Mouse (Mus musculus): ENCODE measurements around the gene Olfr418. TPM values are rescaled to one million over a fixed set of nuclear protein-coding genes. Genes with fewer than 3 reads are reported as not detected.
"Not testable (repeated sequence)": the region's sequence is repeated elsewhere in the genome, so short reads cannot be mapped to it uniquely, and the experiment has no call there.

The Olfr418 gene
- not detected in 2 replicates for polyA plus RNA-seq (2015; fragmentation: Nextera tagmentation; extraction: Ambion mirVana)

GRCm38 (mm10) chr1:173265701-173266100 lies at the start of gene Olfr418:
Gene Olfr418, plus strand, starts transcription at chr1:173266001.
- Histone ChIP-seq H3K9ac (replicated peaks) (no peak within 1 kb of the TSS), H3K4me1 (replicated peaks) (no peaks in the 10 kb centered on the region), H3K9me3 (no peaks in the 10 kb centered on the region), H3K36me3 (no peaks in the 10 kb centered on the region), H3K27ac (no peak within 1 kb of the TSS), H3K27me3 (no peaks in the 10 kb centered on the region), H3K4me2 (replicated peaks) (no peak within 1 kb of the TSS), H3K4me3 (replicated peaks) (no peak within 1 kb of the TSS)
- ATAC-seq: no peak

DNA sequence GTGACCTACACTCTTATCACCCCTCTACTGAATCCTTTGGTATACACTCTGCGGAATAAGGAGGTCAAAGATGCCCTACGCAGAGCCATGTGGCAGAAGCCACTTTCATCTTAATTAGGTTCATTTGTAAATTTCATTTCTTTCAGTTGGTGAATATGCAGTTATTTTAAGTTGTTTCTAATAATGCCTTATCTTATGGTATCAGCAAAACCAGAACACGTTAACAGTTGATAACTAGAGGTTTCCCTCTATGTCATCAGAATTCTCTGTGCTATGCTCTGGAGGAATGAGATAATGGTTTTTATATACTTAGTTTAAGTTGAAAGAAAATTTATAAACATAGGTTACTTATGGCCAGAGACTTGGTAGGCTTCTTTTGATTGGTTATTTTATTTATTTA lies 49.3 kb upstream of the Olfr418 start:
- H3K27me3 ChIP-seq: no peaks in the 10 kb centered on the region
- H3K9ac ChIP-seq (replicated peaks): no peak overlapping the region
- no peak overlapping the region for H3K27ac ChIP-seq
- no peaks in the 10 kb centered on the region for H3K36me3 ChIP-seq
- no peak overlapping the region for H3K4me2 ChIP-seq (replicated peaks)
- WGBS: 95% methylated on average over 3 of the region's 3 CpGs
- ATAC-seq: no peak
- H3K4me3 ChIP-seq (replicated peaks): no peak overlapping the region
- H3K9me3 ChIP-seq: no peaks in the 10 kb centered on the region
- no peaks in the 10 kb centered on the region for H3K4me1 ChIP-seq (replicated peaks)

DNA sequence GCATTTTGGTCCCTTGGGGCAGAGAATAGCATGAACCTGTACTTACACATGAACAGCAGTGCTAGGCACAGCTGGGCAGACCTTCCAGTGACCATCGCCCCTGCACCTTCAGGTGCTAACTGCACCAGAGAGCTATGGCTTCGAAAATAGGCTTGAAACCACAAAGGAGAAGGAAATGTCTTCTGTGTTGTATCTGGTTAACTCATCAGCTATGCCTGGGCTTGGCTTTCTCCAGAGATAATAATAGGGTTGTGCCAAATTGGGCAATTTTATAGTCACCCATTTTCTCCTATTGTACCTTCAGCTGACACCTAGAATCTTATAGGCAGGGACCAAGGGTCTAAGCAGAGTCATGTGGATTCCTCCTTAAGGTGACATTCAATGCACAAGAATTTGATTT lies 38.7 kb upstream of the Olfr418 start, which contains the start of gene Fcer1a:
Gene Fcer1a (minus strand): TSS at position 134 of the 400 bp plus-strand sequence.
- Histone ChIP-seq H3K27ac (no peak within 1 kb of the TSS), H3K4me1 (replicated peaks) (no peaks in the 10 kb centered on the region), H3K9ac (replicated peaks) (no peak within 1 kb of the TSS), H3K4me2 (replicated peaks) (no peak within 1 kb of the TSS), H3K4me3 (replicated peaks) (no peak within 1 kb of the TSS), H3K9me3 (no peaks in the 10 kb centered on the region), H3K36me3 (no peaks in the 10 kb centered on the region), H3K27me3 (no peaks in the 10 kb centered on the region)
- no peak for ATAC-seq
- WGBS: 82% methylated on average over 2 of the region's 2 CpGs

- H3K36me3 ChIP-seq; H3K27ac ChIP-seq; H3K9ac ChIP-seq (replicated peaks); ATAC-seq; H3K9me3 ChIP-seq; H3K4me2 ChIP-seq (replicated peaks); H3K27me3 ChIP-seq; H3K4me3 ChIP-seq (replicated peaks); H3K4me1 ChIP-seq (replicated peaks): not testable (repeated sequence)
- 85% methylated on average over 1 of the region's 1 CpGs for whole genome bisulfite sequencing
Observed at GRCm38 (mm10) chr1:173237004-173237403, 28.8 kb upstream of the Olfr418 start.

GRCm38 (mm10) chr1:173249888-173250287 lies 15.9 kb upstream of the Olfr418 start:
- Histone ChIP-seq H3K4me2 (replicated peaks) (no peak overlapping the region), H3K4me3 (replicated peaks) (no peak overlapping the region), H3K4me1 (replicated peaks) (no peaks in the 10 kb centered on the region), H3K36me3 (no peaks in the 10 kb centered on the region), H3K9ac (replicated peaks) (no peak overlapping the region), H3K27me3 (no peaks in the 10 kb centered on the region), H3K27ac (no peak overlapping the region), H3K9me3 (no peaks in the 10 kb centered on the region)
- 94% methylated on average over 3 of the region's 3 CpGs for WGBS
- no peak for ATAC-seq

DNA sequence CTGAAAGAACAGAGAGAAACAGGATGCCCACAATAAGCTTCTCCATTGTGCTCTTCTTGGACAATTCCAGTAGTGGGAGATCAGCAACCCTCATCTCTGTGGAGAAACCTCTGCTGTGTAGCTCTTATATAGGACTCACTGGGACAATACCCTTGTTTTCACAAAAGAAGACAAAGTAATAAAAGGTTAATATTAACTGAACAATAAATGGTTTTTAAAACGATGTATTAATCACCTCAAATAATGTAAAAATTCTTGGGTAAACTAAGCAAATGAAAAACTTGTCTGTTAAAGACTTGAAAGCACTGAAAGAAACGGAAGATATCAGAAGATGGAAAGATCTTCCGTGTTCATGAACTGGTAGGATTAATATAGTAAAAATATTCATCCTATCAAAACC lies 11.9 kb downstream of the Olfr418 start, which contains the start of gene Mptx2:
Gene Mptx2 (minus strand): TSS at position 101 of the 400 bp plus-strand sequence.
- Histone ChIP-seq H3K27ac (no peak within 1 kb of the TSS), H3K4me2 (replicated peaks) (no peak within 1 kb of the TSS), H3K9me3 (no peaks in the 10 kb centered on the region), H3K9ac (replicated peaks) (no peak within 1 kb of the TSS), H3K36me3 (no peaks in the 10 kb centered on the region), H3K4me1 (replicated peaks) (no peaks in the 10 kb centered on the region), H3K4me3 (replicated peaks) (no peak within 1 kb of the TSS), H3K27me3 (no peaks in the 10 kb centered on the region)
- 74% methylated on average over 3 of the region's 3 CpGs for WGBS
- ATAC-seq: no peak

DNA sequence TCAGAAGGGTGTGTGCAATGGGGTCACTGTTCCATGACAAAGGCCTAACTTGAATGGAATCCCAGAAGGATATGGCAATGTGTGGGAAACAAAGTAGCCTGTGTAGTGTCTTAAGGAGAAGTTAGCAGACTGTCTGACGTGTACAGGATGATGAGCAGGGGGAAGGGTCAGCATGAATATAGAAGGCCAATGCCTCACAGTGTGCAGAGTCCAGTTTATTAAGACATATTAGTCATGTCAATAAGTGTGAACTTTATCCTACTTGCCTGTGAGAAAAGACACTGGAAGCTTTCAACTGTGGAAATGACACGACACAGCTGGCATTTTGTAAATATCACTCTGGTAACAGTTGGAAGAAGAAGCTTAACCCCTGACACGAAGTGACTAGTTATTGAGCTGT lies 37.0 kb downstream of the Olfr418 start:
- H3K4me3 ChIP-seq (replicated peaks); H3K36me3 ChIP-seq; ATAC-seq; H3K27ac ChIP-seq; H3K4me2 ChIP-seq (replicated peaks); H3K9me3 ChIP-seq; H3K4me1 ChIP-seq (replicated peaks); H3K9ac ChIP-seq (replicated peaks); H3K27me3 ChIP-seq: not testable (repeated sequence)
- 47% methylated on average over 3 of the region's 3 CpGs for WGBS

GRCm38 (mm10) chr1:173313535-173314050 lies 47.8 kb downstream of the Olfr418 start:
- not testable (repeated sequence) for H3K4me1 ChIP-seq (replicated peaks); H3K4me2 ChIP-seq (replicated peaks); ATAC-seq; H3K4me3 ChIP-seq (replicated peaks); H3K36me3 ChIP-seq; H3K9ac ChIP-seq (replicated peaks); H3K9me3 ChIP-seq; H3K27me3 ChIP-seq; H3K27ac ChIP-seq
- WGBS: 92% methylated on average over 7 of the region's 7 CpGs

GRCm38 (mm10) chr1:173315725-173316124 lies 49.9 kb downstream of the Olfr418 start:
- H3K27me3 ChIP-seq: no peaks in the 10 kb centered on the region

DNA sequence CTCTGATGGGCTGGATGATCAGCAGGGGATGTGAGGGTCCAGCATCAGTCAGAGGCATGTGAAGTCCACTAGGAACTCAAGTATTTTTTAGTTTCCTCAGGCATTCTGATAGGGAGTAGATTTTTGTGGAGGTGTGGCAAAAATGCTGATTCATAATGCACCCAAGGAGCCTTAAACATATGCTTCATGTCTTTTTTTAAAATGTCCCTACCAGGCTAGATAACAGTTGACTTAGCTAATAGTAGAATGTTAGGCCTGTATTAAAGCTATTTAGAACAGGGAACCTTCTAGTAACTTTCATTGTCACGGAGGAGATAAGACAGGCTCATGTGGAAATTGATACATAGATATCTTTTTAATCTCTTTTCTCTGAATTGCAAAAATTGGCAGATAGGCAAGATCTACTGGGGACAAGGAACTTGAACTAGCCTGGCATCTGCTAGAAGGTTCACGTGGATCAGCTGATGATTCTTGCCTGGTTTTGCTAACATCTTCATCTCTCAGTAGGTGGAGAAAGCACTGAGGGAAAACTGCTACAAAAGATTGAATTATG lies 52.2 kb downstream of the Olfr418 start:
- Histone ChIP-seq H3K36me3 (no peaks in the 10 kb centered on the region), H3K27me3 (no peaks in the 10 kb centered on the region), H3K4me3 (replicated peaks) (no peak overlapping the region), H3K4me2 (replicated peaks) (no peak overlapping the region), H3K9me3 (no peaks in the 10 kb centered on the region), H3K4me1 (replicated peaks) (0 out of 2 replicates have a peak, but pooled peaks cover 3% of the 10 kb centered on the region), H3K27ac (no peak overlapping the region), H3K9ac (replicated peaks) (no peak overlapping the region)
- ATAC-seq: no peak
- 85% methylated on average over 2 of the region's 2 CpGs for WGBS

More at GRCm38 (mm10) chr1:173315725-173316124, 49.9 kb downstream of the Olfr418 start:
- 91% methylated on average over 3 of the region's 3 CpGs for WGBS
- no peak overlapping the region for H3K4me3 ChIP-seq (replicated peaks)
- no peak overlapping the region for H3K27ac ChIP-seq
- H3K9me3 ChIP-seq: no peaks in the 10 kb centered on the region
- H3K9ac ChIP-seq (replicated peaks): no peak overlapping the region
- no peak for ATAC-seq
- no peak overlapping the region for H3K4me2 ChIP-seq (replicated peaks)
- H3K36me3 ChIP-seq: no peaks in the 10 kb centered on the region
- H3K4me1 ChIP-seq (replicated peaks): no peaks in the 10 kb centered on the region

- 59% methylated on average over 8 of the region's 8 CpGs for WGBS
- Histone ChIP-seq H3K4me1 (replicated peaks) (0 out of 2 replicates have a peak, but pooled peaks cover 3% of the 10 kb centered on the region), H3K4me2 (replicated peaks) (no peak overlapping the region), H3K4me3 (replicated peaks) (no peak overlapping the region), H3K27me3 (no peaks in the 10 kb centered on the region), H3K27ac (no peak overlapping the region), H3K36me3 (no peaks in the 10 kb centered on the region), H3K9me3 (no peaks in the 10 kb centered on the region), H3K9ac (replicated peaks) (no peak overlapping the region)
- 0 out of 2 replicates have a peak, but pooled peaks have one; percentile 56 for ATAC-seq
Observed at GRCm38 (mm10) chr1:173321593-173322248, 55.9 kb downstream of the Olfr418 start.

GRCm38 (mm10) chr1:173322249-173322627 lies 56.4 kb downstream of the Olfr418 start:
- Histone ChIP-seq H3K36me3 (no peaks in the 10 kb centered on the region), H3K4me1 (replicated peaks) (0 out of 2 replicates have a peak, but pooled peaks cover 3% of the 10 kb centered on the region), H3K27me3 (no peaks in the 10 kb centered on the region), H3K4me2 (replicated peaks) (no peak overlapping the region), H3K9ac (replicated peaks) (no peak overlapping the region), H3K9me3 (no peaks in the 10 kb centered on the region), H3K4me3 (replicated peaks) (no peak overlapping the region), H3K27ac (no peak overlapping the region)
- 65% methylated on average over 6 of the region's 6 CpGs for WGBS
- ATAC-seq: no peak
